In genomic region chr9:123240271-123240670, GRCm38 (mm10) we compare ENCODE assay signal across 21 mouse cellular contexts. TPM values are rescaled to one million over a fixed set of nuclear protein-coding genes. Genes with fewer than 3 reads are reported as not detected.
A peak's percentile ranks its signal among the peaks of the same experiment; 100 is the strongest.
DNase-seq lines count a peak whose midpoint lies in the region; ATAC-seq and TF ChIP-seq lines count a peak whose summit lies in the region.
"Had no signal": no experiment of that assay in that cellular context is flagged by ENCODE, and none has a peak within 500 bp of the region (broad histone marks: within the 10 kb centered on the region; RNA-seq: fewer than 3 reads in every experiment).

No protein-coding gene starts in this region.

- H3K9me3 ChIP-seq in lung, embryonic 15.5 days: no peaks in the 10 kb centered on the region
- H3K9me3 ChIP-seq in CH12.LX (replicated peaks; ENCODE audit: low read length): peaks cover 3% of the 10 kb centered on the region
- no peaks in the 10 kb centered on the region for H3K9me3 ChIP-seq in kidney, embryonic 14.5 days (ENCODE audit: control insufficient read depth, low read length)
- H3K9me3 ChIP-seq: embryonic facial prominence, embryonic 12.5 days; forebrain, embryonic 13.5 days; heart, embryonic 13.5 days; hindbrain, embryonic 15.5 days had no signal

- H3K79me2 ChIP-seq in CH12.LX (replicated peaks; ENCODE audit: control insufficient read depth, extremely low read depth, insufficient read depth, poor library complexity, severe bottlenecking): no peaks in the 10 kb centered on the region

- dilution Hi-C loops in CH12.LX (cut with MboI; ENCODE audit: extremely low pct_ligation_motif_present, extremely low pct_unique_long_range_greater_than_20kb, low sequenced_read_pairs): no loop called here

- no peak for TF ChIP-seq POLR2A in CH12.LX (IDR thresholded peaks at IDR 0.05; ENCODE audit: low read depth, low read length)
- no peak for TF ChIP-seq POLR2A in small intestine, adult 2 months (IDR thresholded peaks at IDR 0.05; ENCODE audit: low read depth, low read length)

- ATAC-seq in lung, embryonic 15.5 days (ENCODE audit: borderline replicate concordance, extremely low read depth, low FRiP score, low TSS enrichment): no peak
- no peak for ATAC-seq in kidney, embryonic 14.5 days (ENCODE audit: low FRiP score, low TSS enrichment)
- ATAC-seq: forebrain, embryonic 13.5 days; forebrain, postnatal 0 days had no signal

- in situ Hi-C loops in CH12.LX (cut with MboI; ENCODE audit: low pct_ligation_motif_present, low pct_unique_long_range_greater_than_20kb, low sequenced_read_pairs): no loop called here

- H3K4me3 ChIP-seq in lung, embryonic 15.5 days: no peak overlapping the region
- H3K4me3 ChIP-seq in CH12.LX (replicated peaks in 1 of 3; ENCODE audit: low read depth in 2 of 3, low read length in 2 of 3, poor library complexity in 1 of 3): no peak overlapping the region
- H3K4me3 ChIP-seq in small intestine, adult 2 months (ENCODE audit: low read depth, low read length): no peak overlapping the region
- H3K4me3 ChIP-seq in kidney, embryonic 14.5 days (ENCODE audit: low read length): no peak overlapping the region
- H3K4me3 ChIP-seq: embryonic facial prominence, embryonic 12.5 days; forebrain, embryonic 13.5 days; heart, embryonic 13.5 days; hindbrain, embryonic 15.5 days had no signal

- H3K4me1 ChIP-seq in lung, embryonic 15.5 days: peaks cover 32% of the 10 kb centered on the region
- H3K4me1 ChIP-seq in CH12.LX (ENCODE audit: control insufficient read depth in 1 of 2, insufficient read depth in 2 of 2): peaks cover 37 to 66% of the 10 kb centered on the region in 2 experiments
- H3K4me1 ChIP-seq in small intestine, adult 2 months (ENCODE audit: control insufficient read depth, insufficient read depth, insufficient read length, low read length): peaks cover 26% of the 10 kb centered on the region
- H3K4me1 ChIP-seq in kidney, embryonic 14.5 days (ENCODE audit: control insufficient read depth, insufficient read depth, low read length): peaks cover 9% of the 10 kb centered on the region; the same call in 1 of the 2 replicates

- no peaks in the 10 kb centered on the region for H3K36me3 ChIP-seq in lung, embryonic 15.5 days
- H3K36me3 ChIP-seq in CH12.LX (replicated peaks in 1 of 2; ENCODE audit: control insufficient read depth in 1 of 2, insufficient read depth in 1 of 2, low read length in 1 of 2): no peaks in the 10 kb centered on the region
- H3K36me3 ChIP-seq in small intestine, adult 2 months (ENCODE audit: control insufficient read depth, insufficient read depth, low read length): no peaks in the 10 kb centered on the region
- H3K36me3 ChIP-seq in kidney, embryonic 14.5 days (ENCODE audit: control insufficient read depth, insufficient read depth, low read length): no peaks in the 10 kb centered on the region
- H3K36me3 ChIP-seq: embryonic facial prominence, embryonic 12.5 days; heart, embryonic 13.5 days; hindbrain, embryonic 15.5 days had no signal

- no peaks in the 10 kb centered on the region for H3K27me3 ChIP-seq in lung, embryonic 15.5 days
- H3K27me3 ChIP-seq in CH12.LX (replicated peaks): no peaks in the 10 kb centered on the region
- no peaks in the 10 kb centered on the region for H3K27me3 ChIP-seq in small intestine, adult 2 months (ENCODE audit: control insufficient read depth, insufficient read depth, low read length)
- no peaks in the 10 kb centered on the region for H3K27me3 ChIP-seq in kidney, embryonic 14.5 days (ENCODE audit: control insufficient read depth, insufficient read depth, low read length)
- H3K27me3 ChIP-seq: embryonic facial prominence, embryonic 12.5 days; forebrain, embryonic 13.5 days; heart, embryonic 13.5 days; hindbrain, embryonic 15.5 days had no signal

- TF ChIP-seq EP300 in CH12.LX (IDR thresholded peaks at IDR 0.05; ENCODE audit: low read length): no peak

- 89% methylated on average over 5 of the region's 5 CpGs for WGBS in lung, embryonic 15.5 days
- WGBS in small intestine, adult 2 months: 92% methylated on average over 5 of the region's 5 CpGs
- 99% methylated on average over 5 of the region's 5 CpGs for WGBS in kidney, embryonic 14.5 days

- no peak for DNase-seq in lung, adult 18-20 months
- DNase-seq in A20 (ENCODE audit: low read depth, low spot score): peak; percentile 56
- DNase-seq in CH12.LX (ENCODE audit: extremely low read depth): no peak
- DNase-seq in right cerebral cortex, postnatal 4 days: no peak
- DNase-seq: adrenal gland, postnatal 10 days; cerebellum, adult 18-20 months; cerebellum, postnatal 10 days; forebrain, postnatal 0 days; gastrocnemius, postnatal 14 days; heart, postnatal 36 days; kidney, adult 11 months had no signal

- H3K27ac ChIP-seq in lung, embryonic 15.5 days: 0 out of 2 replicates have a peak overlapping the region, but pooled peaks have one; percentile 82
- H3K27ac ChIP-seq in CH12.LX (ENCODE audit: insufficient read depth, low read depth): no peak overlapping the region
- 0 out of 2 replicates have a peak overlapping the region, but pooled peaks have one; percentile 55 for H3K27ac ChIP-seq in small intestine, adult 2 months (ENCODE audit: insufficient read depth, low read depth, low read length)
- H3K27ac ChIP-seq in kidney, embryonic 14.5 days (ENCODE audit: low read depth, low read length): no peak overlapping the region
- H3K27ac ChIP-seq: embryonic facial prominence, embryonic 12.5 days; forebrain, embryonic 13.5 days; heart, embryonic 13.5 days; hindbrain, embryonic 15.5 days had no signal

- no peak for TF ChIP-seq RAD21 in CH12.LX (IDR thresholded peaks at IDR 0.05; ENCODE audit: low read depth, low read length)

- no peak overlapping the region for H3K4me2 ChIP-seq in lung, embryonic 15.5 days
- no peak overlapping the region; the same call in 1 of the 2 replicates for H3K4me2 ChIP-seq in CH12.LX (ENCODE audit: insufficient read depth, low read depth, poor library complexity, severe bottlenecking)
- H3K4me2 ChIP-seq in kidney, embryonic 14.5 days (replicated peaks; ENCODE audit: low read depth, low read length): no peak overlapping the region
- H3K4me2 ChIP-seq: embryonic facial prominence, embryonic 12.5 days; forebrain, embryonic 13.5 days; heart, embryonic 13.5 days; hindbrain, embryonic 15.5 days had no signal

- no peak overlapping the region for H3K9ac ChIP-seq in lung, embryonic 15.5 days
- no peak overlapping the region for H3K9ac ChIP-seq in CH12.LX (ENCODE audit: insufficient read depth, low read depth)
- H3K9ac ChIP-seq in kidney, embryonic 14.5 days (ENCODE audit: low read depth, low read length): no peak overlapping the region
- H3K9ac ChIP-seq: embryonic facial prominence, embryonic 12.5 days; forebrain, embryonic 13.5 days; forebrain, postnatal 0 days; heart, embryonic 13.5 days; hindbrain, embryonic 15.5 days had no signal

- TF ChIP-seq CTCF in CH12.LX (conservative IDR thresholded peaks at IDR 0.05 in 1 of 2, IDR thresholded peaks at IDR 0.05 in 1 of 2; ENCODE audit: low read depth in 2 of 2, low read length in 2 of 2): no peak
- TF ChIP-seq CTCF in small intestine, adult 2 months (IDR thresholded peaks at IDR 0.05; ENCODE audit: extremely low read depth, insufficient read length, insufficient replicate concordance, low read depth, low read length): no peak

TF ChIP-seq in CH12.LX, 34 proteins besides CTCF, POLR2A, EP300 and RAD21:
- peak; percentile 64 for TF ChIP-seq ZNF384 (IDR thresholded peaks at IDR 0.05; ENCODE audit: low read depth, low read length)
- no peak for TF ChIP-seq MXI1 (IDR thresholded peaks at IDR 0.05; ENCODE audit: low read depth, low read length)
- no peak for TF ChIP-seq ZKSCAN1 (IDR thresholded peaks at IDR 0.05; ENCODE audit: borderline replicate concordance, low read depth, low read length)
- no peak for TF ChIP-seq GABPA (IDR thresholded peaks at IDR 0.05; ENCODE audit: insufficient replicate concordance, low read depth, low read length)
- no peak for TF ChIP-seq JUN (IDR thresholded peaks at IDR 0.05; ENCODE audit: insufficient read depth, low read depth, low read length)
- no peak for TF ChIP-seq CHD1 (IDR thresholded peaks at IDR 0.05; ENCODE audit: low read depth, low read length)
- TF ChIP-seq USF1 (IDR thresholded peaks at IDR 0.05; ENCODE audit: low read depth, low read length): no peak

RNA-seq across cellular contexts. Expression of gene Tmem158, which starts 20.3 kb away (rescaled TPM):
- polyA plus RNA-seq in lung, embryonic 15.5 days (2015; fragmentation: Nextera tagmentation; extraction: Ambion mirVana): 17.3 and 19.1 TPM in 2 replicates
- total RNA-seq in CH12.LX (2012; rRNA removed) (6.6 and 7.3 TPM in 2 replicates), CH12.LX (2014; rRNA removed) (1.8 and 2.4 TPM in 2 replicates)
- 2.1 and 2.9 TPM in 2 replicates for polyA plus RNA-seq in CH12.LX (2012; ENCODE audit: insufficient read length, low read depth)
- 21.7 and 44.7 TPM in 2 replicates for polyA plus RNA-seq in small intestine, adult 2 months (2012; rRNA removed)
- polyA plus RNA-seq in kidney, embryonic 14.5 days (2014; fragmentation: Nextera tagmentation; extraction: Ambion mirVana): 5.8 and 8.2 TPM in 2 replicates

RNA-seq across cellular contexts. Expression of gene Cdcp1, which starts 24.4 kb away (rescaled TPM):
- polyA plus RNA-seq in lung, embryonic 15.5 days (2015; fragmentation: Nextera tagmentation; extraction: Ambion mirVana): 10.8 and 11.8 TPM in 2 replicates
- total RNA-seq in CH12.LX (2012; rRNA removed): 3.1 and 3.4 TPM in 2 replicates
- 3.6 and 4.3 TPM in 2 replicates for total RNA-seq in CH12.LX (2014; rRNA removed)
- polyA plus RNA-seq in CH12.LX (2012; ENCODE audit: insufficient read length, low read depth): 5.0 and 5.9 TPM in 2 replicates
- polyA plus RNA-seq in small intestine, adult 2 months (2012; rRNA removed): 16.4 and 25.7 TPM in 2 replicates
- polyA plus RNA-seq in kidney, embryonic 14.5 days (2014; fragmentation: Nextera tagmentation; extraction: Ambion mirVana): 5.4 and 10.2 TPM in 2 replicates
- total RNA-seq: gastrocnemius, adult 18-20 months; gastrocnemius, postnatal 14 days; MEL had no signal
- polyA plus RNA-seq: C2C12; forebrain, embryonic 13.5 days had no signal

Comparison
In these comparisons a context has a peak if more than half of its experiments do, and no peak if none do; other contexts are left out.
1. H3K27ac ChIP-seq: peak in lung, embryonic 15.5 days (single experiment) and small intestine, adult 2 months (single experiment); none in CH12.LX (single experiment) and kidney, embryonic 14.5 days (single experiment).